Mouse (Mus musculus) embryonic fibroblast, embryonic 13.5 days (primary cell): ENCODE results near the gene Akt3. TPM values are rescaled to one million over a fixed set of nuclear protein-coding genes. Genes with fewer than 3 reads are reported as not detected.

ENCODE experiments used
- H3K27ac ChIP-seq: 2 replicates; pipeline ENCODE4 v1.5.1; 2012; ENCODE audit warnings: low read length, control low read depth, inconsistent platforms; ENCODE audit not compliant: insufficient read depth
- H3K4me1 ChIP-seq: 2 replicates; pipeline ENCODE4 v1.6.1; 2011; ENCODE audit warnings: low read length; ENCODE audit not compliant: control insufficient read depth, insufficient read depth
- H3K4me3 ChIP-seq: 2 replicates; pipeline ENCODE4 v1.5.1; 2011; ENCODE audit warnings: mild to moderate bottlenecking, control low read depth, low read length; ENCODE audit not compliant: insufficient read depth
- CTCF ChIP-seq: IDR thresholded peaks from 2 replicates; pipeline ENCODE4 v1.5.1; 2011; ENCODE audit warnings: mild to moderate bottlenecking, control low read depth, low read length, moderate library complexity, borderline replicate concordance; ENCODE audit not compliant: insufficient read depth
- POLR2A ChIP-seq: IDR thresholded peaks from 2 replicates; pipeline ENCODE4 v1.6.1; 2011; ENCODE audit warnings: low read depth, mild to moderate bottlenecking, control low read depth, low read length, moderate library complexity
- polyA plus RNA-seq: library from polyadenylated mRNA; stranded (reverse); fragments of >200 nt; gene quantifications from 2 replicates; pipeline ENCODE4 v1.2.4, GENCODE M21; 2011; ENCODE audit warnings: low read depth; ENCODE audit not compliant: missing spikeins, insufficient read length

Gene Akt3
- polyA plus RNA-seq, 1 experiment = 44.7 TPM

- no peak for TF ChIP-seq POLR2A
- TF ChIP-seq CTCF = no peak
- Histone ChIP-seq H3K4me1 (peaks cover 7% of the 10 kb centered on the region; the same call in 1 of the 2 replicates), H3K4me3 (no peak overlapping the region), H3K27ac (no peak overlapping the region)
Observed at GRCm38 (mm10) chr1:176994707-176995418, 263.1 kb downstream of the Akt3 start.

- no peak for TF ChIP-seq POLR2A
- no peak for TF ChIP-seq CTCF
- Histone ChIP-seq H3K4me3 (no peak overlapping the region), H3K27ac (no peak overlapping the region), H3K4me1 (peaks cover 7% of the 10 kb centered on the region; the same call in 1 of the 2 replicates)
Observed at GRCm38 (mm10) chr1:176994087-176994486, 263.9 kb downstream of the Akt3 start.

GRCm38 (mm10) chr1:176993141-176994010, 264.6 kb downstream of the Akt3 start:
- Histone ChIP-seq H3K27ac (no peak overlapping the region), H3K4me3 (no peak overlapping the region), H3K4me1 (peaks cover 7% of the 10 kb centered on the region; the same call in 1 of the 2 replicates)
- no peak for TF ChIP-seq POLR2A
- TF ChIP-seq CTCF = no peak

GRCm38 (mm10) chr1:176992517-176992916, 265.5 kb downstream of the Akt3 start:
- no peak overlapping the region for H3K4me3 ChIP-seq
- H3K27ac ChIP-seq = no peak overlapping the region
- TF ChIP-seq CTCF = no peak
- TF ChIP-seq POLR2A = no peak
- peaks cover 7% of the 10 kb centered on the region; the same call in 1 of the 2 replicates for H3K4me1 ChIP-seq

- no peak overlapping the region for H3K4me3 ChIP-seq
- H3K4me1 ChIP-seq = peaks cover 3% of the 10 kb centered on the region; the same call in 1 of the 2 replicates
- no peak overlapping the region for H3K27ac ChIP-seq
- TF ChIP-seq CTCF (no peak), POLR2A (no peak)
Observed at GRCm38 (mm10) chr1:176991473-176991872, 266.5 kb downstream of the Akt3 start.

- TF ChIP-seq CTCF (no peak), POLR2A (no peak)
- H3K4me3 ChIP-seq = no peak overlapping the region
- no peak overlapping the region for H3K27ac ChIP-seq
- H3K4me1 ChIP-seq = no peaks in the 10 kb centered on the region
Observed at GRCm38 (mm10) chr1:176986990-176987740, 270.8 kb downstream of the Akt3 start.

GRCm38 (mm10) chr1:176986275-176986674, 271.7 kb downstream of the Akt3 start:
- TF ChIP-seq POLR2A (no peak), CTCF (no peak)
- H3K4me1 ChIP-seq = no peaks in the 10 kb centered on the region
- no peak overlapping the region for H3K4me3 ChIP-seq
- H3K27ac ChIP-seq = no peak overlapping the region

GRCm38 (mm10) chr1:176985691-176986090, 272.3 kb downstream of the Akt3 start:
- TF ChIP-seq CTCF = no peak
- no peak for TF ChIP-seq POLR2A
- Histone ChIP-seq H3K4me3 (no peak overlapping the region), H3K4me1 (no peaks in the 10 kb centered on the region), H3K27ac (no peak overlapping the region)

- TF ChIP-seq CTCF (no peak), POLR2A (no peak)
- no peaks in the 10 kb centered on the region for H3K4me1 ChIP-seq
- H3K27ac ChIP-seq = no peak overlapping the region
- H3K4me3 ChIP-seq = no peak overlapping the region
Observed at GRCm38 (mm10) chr1:176982671-176983070, 275.3 kb downstream of the Akt3 start.
